Mouse (Mus musculus): ENCODE data around the gene Ppp2r5e. TPM values are rescaled to one million over a fixed set of nuclear protein-coding genes. Genes with fewer than 3 reads are reported as not detected.

The Ppp2r5e gene
- polyA plus RNA-seq, 1 experiment from 2014 or later, result 5.3 TPM

DNA sequence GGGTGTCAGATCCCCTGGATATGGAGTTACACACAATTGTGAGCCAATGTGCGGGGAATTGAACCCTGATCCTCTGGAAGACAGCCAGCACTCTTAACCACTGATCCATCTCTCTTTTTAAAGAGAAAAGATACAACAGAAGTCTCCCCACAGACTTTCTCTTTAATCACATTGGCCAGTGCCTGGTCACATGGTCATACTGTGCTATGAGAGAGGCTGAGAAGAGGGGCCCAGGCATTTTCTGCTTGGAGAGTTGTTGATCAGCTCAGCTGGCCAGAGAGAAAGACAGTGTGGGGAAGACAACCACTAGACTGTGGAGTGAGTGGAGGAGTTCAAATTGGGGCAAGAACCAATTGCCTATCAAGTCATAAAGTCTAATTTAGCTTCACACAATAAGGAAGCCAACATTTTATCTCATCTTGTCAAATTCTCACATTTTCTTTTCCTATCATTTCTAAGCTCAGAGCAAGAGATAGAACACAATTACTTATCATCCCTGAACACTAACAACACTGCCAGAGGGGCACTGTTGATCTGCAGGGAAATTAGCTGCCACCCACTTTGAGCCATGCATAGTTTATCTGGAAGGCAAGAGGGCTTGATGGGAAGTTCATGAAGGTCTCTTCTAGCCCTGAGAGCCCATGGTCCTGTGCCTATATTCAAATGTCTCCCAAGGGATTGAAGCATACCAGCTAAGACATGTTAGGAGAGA lies 166.2 kb downstream of the Ppp2r5e start:
- H3K9ac ChIP-seq, result no peak overlapping the region
- ATAC-seq (ENCODE audit: low read depth), result peak; percentile 65
- peak; percentile 10 for DNase-seq
- no peak overlapping the region for H3K27ac ChIP-seq
- H3K4me3 ChIP-seq (replicated peaks), result no peak overlapping the region
- no peaks in the 10 kb centered on the region for H3K36me3 ChIP-seq
- H3K27me3 ChIP-seq, result no peaks in the 10 kb centered on the region
- WGBS (ENCODE audit: insufficient replicate concordance), result 84% methylated on average over 1 of the region's 1 CpGs
- no peak overlapping the region for H3K4me2 ChIP-seq
- peaks cover 6% of the 10 kb centered on the region; the same call in 1 of the 2 replicates for H3K4me1 ChIP-seq (replicated peaks)
- H3K9me3 ChIP-seq (replicated peaks), result no peaks in the 10 kb centered on the region

DNA sequence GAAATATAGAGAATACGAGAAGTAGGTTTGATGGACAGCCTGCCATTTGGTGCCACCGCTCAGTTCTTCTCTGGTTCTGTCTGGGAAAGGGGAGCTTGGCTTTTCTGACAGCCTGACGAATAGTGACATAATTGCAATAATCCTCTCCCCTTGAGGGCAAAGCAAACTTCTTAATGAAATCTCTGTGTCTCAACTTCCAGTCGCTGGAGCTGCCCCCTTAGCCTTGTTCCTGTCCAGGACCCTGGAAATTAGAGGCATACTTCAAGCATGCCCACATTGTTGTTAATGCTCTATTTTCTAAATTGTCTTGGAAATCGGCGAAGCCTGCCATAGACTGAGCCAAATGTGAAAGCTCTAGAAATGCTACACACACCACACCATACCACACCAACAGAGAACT lies 167.3 kb downstream of the Ppp2r5e start:
- H3K4me3 ChIP-seq (replicated peaks), result no peak overlapping the region
- no peak overlapping the region for H3K27ac ChIP-seq
- H3K4me2 ChIP-seq, result no peak overlapping the region
- ATAC-seq (ENCODE audit: low read depth) (no peak), DNase-seq (no peak)
- H3K9me3 ChIP-seq (replicated peaks), result no peaks in the 10 kb centered on the region
- peaks cover 6% of the 10 kb centered on the region; the same call in 1 of the 2 replicates for H3K4me1 ChIP-seq (replicated peaks)
- H3K27me3 ChIP-seq, result no peaks in the 10 kb centered on the region
- no peaks in the 10 kb centered on the region for H3K36me3 ChIP-seq
- H3K9ac ChIP-seq, result no peak overlapping the region
- WGBS (ENCODE audit: insufficient replicate concordance), result 75% methylated on average over 6 of the region's 6 CpGs

DNA sequence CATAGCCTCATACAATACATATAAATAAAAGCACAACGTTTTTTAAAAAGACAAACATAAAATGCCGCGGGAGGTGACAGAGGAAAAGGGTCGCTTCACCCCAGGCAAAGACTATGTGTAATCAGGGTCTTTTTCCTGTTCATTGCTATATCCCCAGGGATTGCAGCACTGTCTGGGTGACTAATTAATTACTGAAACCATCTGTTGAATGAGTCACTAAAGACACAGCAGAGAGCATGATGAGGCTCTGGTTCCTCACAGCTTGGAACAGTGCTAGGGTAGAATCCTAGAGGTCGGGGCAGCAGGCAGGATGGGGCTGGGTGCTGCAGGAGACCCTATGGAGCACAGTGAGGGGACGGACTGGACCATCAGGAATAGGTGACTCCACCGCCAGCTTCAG lies 170.2 kb downstream of the Ppp2r5e start:
- H3K9ac ChIP-seq, result no peak overlapping the region
- no peaks in the 10 kb centered on the region for H3K9me3 ChIP-seq (replicated peaks)
- peaks cover 6% of the 10 kb centered on the region; the same call in 1 of the 2 replicates for H3K4me1 ChIP-seq (replicated peaks)
- 63% methylated on average over 7 of the region's 7 CpGs for WGBS (ENCODE audit: insufficient replicate concordance)
- no peaks in the 10 kb centered on the region for H3K27me3 ChIP-seq
- no peak overlapping the region for H3K27ac ChIP-seq
- no peak overlapping the region for H3K4me3 ChIP-seq (replicated peaks)
- no peak for ATAC-seq (ENCODE audit: low read depth)
- DNase-seq, result no peak
- H3K36me3 ChIP-seq, result no peaks in the 10 kb centered on the region
- no peak overlapping the region for H3K4me2 ChIP-seq

DNA sequence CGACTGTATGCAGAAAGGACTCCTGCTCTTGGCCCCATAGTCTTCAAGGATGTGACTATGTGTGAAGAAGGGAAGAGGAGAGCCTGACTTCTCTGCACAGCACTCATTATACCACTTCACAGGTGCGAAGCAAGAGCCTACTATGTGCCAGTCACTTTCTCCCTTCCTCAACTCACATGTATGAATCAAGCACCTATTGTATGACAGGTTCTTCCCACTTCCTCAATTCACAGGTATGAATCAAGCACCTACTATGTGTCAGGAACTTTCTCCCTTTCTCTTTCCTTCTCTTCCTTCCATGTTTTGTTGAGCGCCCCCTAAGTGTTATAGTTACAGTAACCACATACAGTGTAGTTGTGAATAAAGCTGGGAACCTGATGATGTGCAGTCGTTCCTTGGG lies 171.2 kb downstream of the Ppp2r5e start:
- Histone ChIP-seq H3K4me3 (replicated peaks) (no peak overlapping the region), H3K36me3 (no peaks in the 10 kb centered on the region), H3K27me3 (no peaks in the 10 kb centered on the region), H3K4me1 (replicated peaks) (0 out of 2 replicates have a peak, but pooled peaks cover 2% of the 10 kb centered on the region), H3K27ac (no peak overlapping the region), H3K9ac (no peak overlapping the region), H3K9me3 (replicated peaks) (no peaks in the 10 kb centered on the region), H3K4me2 (no peak overlapping the region)
- whole genome bisulfite sequencing (ENCODE audit: insufficient replicate concordance), result 65% methylated on average over 4 of the region's 4 CpGs
- DNase-seq (no peak), ATAC-seq (ENCODE audit: low read depth) (no peak)

DNA sequence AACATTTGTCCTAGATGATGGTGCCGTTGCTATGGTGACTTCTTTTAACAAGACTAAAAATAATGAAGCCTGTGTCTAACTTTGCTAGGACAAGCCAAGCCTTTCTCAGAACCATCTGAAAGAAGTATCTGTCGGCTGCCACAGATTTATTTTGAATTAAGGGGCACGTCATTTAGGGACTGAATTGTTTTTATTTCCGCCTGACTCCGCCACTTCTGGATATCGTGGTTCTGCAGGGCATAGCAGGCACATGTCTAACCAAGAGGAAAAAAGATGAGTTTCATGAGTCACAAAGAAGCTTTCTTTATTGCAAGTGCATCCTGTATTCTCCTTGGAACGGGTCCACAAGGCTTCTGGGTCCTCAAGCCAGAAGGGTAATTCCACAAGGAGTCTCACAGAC lies 171.7 kb downstream of the Ppp2r5e start:
- Histone ChIP-seq H3K4me3 (replicated peaks) (no peak overlapping the region), H3K4me1 (replicated peaks) (no peaks in the 10 kb centered on the region), H3K27me3 (no peaks in the 10 kb centered on the region), H3K27ac (no peak overlapping the region), H3K4me2 (no peak overlapping the region), H3K9ac (no peak overlapping the region), H3K9me3 (replicated peaks) (no peaks in the 10 kb centered on the region), H3K36me3 (no peaks in the 10 kb centered on the region)
- ATAC-seq (ENCODE audit: low read depth), result no peak
- WGBS (ENCODE audit: insufficient replicate concordance), result 65% methylated on average over 7 of the region's 7 CpGs
- DNase-seq, result no peak

DNA sequence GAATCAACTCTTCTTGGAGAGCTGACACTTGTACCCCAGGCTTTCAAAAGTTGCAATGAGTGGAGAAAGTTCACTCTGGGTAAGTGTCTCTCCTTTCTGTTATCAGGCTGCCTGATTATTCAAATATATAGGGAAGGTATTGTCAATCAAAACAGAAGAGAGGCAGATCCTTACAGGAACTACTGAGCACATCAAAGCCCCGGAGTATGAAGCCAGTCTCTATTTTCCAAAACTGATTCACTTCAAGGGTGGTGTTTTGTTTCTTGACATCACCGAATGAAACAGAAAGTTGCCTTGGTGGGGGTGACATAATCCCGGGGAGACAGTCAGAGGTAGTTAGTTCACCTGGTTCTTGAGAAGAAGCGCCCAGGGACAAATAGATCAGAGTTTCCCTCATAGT lies 179.4 kb downstream of the Ppp2r5e start, which contains the start of gene Gphb5:
Gphb5 (minus strand) TSS at position 101 of the 400 bp plus-strand sequence.
- H3K4me3 ChIP-seq (replicated peaks), result no peak within 1 kb of the TSS
- H3K4me2 ChIP-seq, result no peak within 1 kb of the TSS
- ATAC-seq (ENCODE audit: low read depth) (no peak), DNase-seq (no peak)
- no peak within 1 kb of the TSS for H3K9ac ChIP-seq
- no peaks in the 10 kb centered on the region for H3K27me3 ChIP-seq
- no peaks in the 10 kb centered on the region for H3K4me1 ChIP-seq (replicated peaks)
- 73% methylated on average over 4 of the region's 4 CpGs for WGBS (ENCODE audit: insufficient replicate concordance)
- H3K9me3 ChIP-seq (replicated peaks), result no peaks in the 10 kb centered on the region
- H3K27ac ChIP-seq, result no peak within 1 kb of the TSS
- no peaks in the 10 kb centered on the region for H3K36me3 ChIP-seq

DNA sequence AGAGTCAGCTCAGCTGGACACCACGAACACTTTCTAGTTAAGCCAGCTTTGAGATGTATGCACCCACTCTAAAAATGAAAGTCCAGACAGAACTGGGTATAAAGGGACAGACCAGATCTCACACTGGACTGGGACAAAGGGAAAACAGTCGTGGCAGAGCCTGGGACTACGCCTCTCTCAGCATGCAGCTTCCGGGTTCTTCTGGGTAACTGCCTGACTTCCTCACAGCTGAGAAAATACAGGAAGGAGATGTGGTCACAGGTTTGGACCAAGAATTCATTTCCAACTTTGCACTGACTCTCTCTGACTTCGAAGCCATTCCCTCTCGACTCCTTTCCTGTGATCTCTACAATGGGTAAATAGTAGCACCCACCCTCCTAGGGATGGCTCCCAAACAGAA lies 181.1 kb downstream of the Ppp2r5e start:
- Histone ChIP-seq H3K27ac (no peak overlapping the region), H3K4me1 (replicated peaks) (no peaks in the 10 kb centered on the region), H3K27me3 (no peaks in the 10 kb centered on the region), H3K9ac (no peak overlapping the region), H3K4me2 (no peak overlapping the region), H3K36me3 (no peaks in the 10 kb centered on the region), H3K4me3 (replicated peaks) (no peak overlapping the region), H3K9me3 (replicated peaks) (no peaks in the 10 kb centered on the region)
- 41% methylated on average over 6 of the region's 6 CpGs for WGBS (ENCODE audit: insufficient replicate concordance)
- ATAC-seq (ENCODE audit: low read depth) (no peak), DNase-seq (no peak)

DNA sequence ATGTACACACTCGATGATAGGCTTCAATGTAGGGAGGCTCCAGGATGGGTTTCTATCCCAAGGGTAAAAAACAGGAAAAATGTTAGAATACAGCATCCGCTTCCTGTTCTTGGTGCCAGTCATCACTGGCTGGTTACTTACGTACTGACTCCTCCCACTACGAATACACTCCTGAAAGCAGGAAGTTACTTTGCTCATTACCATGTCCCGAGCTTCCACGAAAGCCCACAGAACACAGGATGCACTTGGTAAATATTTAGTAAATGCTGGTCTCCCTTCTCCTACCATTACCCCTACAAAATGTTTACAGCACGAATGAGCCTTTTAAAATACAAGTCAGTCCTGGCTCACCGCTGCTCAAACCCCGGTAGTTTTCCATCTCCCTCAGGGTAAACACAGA lies 183.1 kb downstream of the Ppp2r5e start:
- Histone ChIP-seq H3K27me3 (no peaks in the 10 kb centered on the region), H3K4me3 (replicated peaks) (no peak overlapping the region)
- WGBS (ENCODE audit: insufficient replicate concordance), result 52% methylated on average over 9 of the region's 9 CpGs

More for the DNA sequence above, 183.1 kb downstream of the Ppp2r5e start:
- Histone ChIP-seq H3K36me3 (no peaks in the 10 kb centered on the region), H3K9me3 (replicated peaks) (no peaks in the 10 kb centered on the region), H3K4me2 (no peak overlapping the region), H3K4me1 (replicated peaks) (no peaks in the 10 kb centered on the region), H3K9ac (no peak overlapping the region), H3K27ac (no peak overlapping the region)
- DNase-seq (no peak), ATAC-seq (ENCODE audit: low read depth) (no peak)

Other genes starting within 250 kb of the Ppp2r5e start
- gene Gphb5, start 179.5 kb downstream of the Ppp2r5e start, polyA plus RNA-seq (2015; fragmentation: Nextera tagmentation; extraction: Ambion mirVana), result not detected in 2 replicates
- gene Wdr89, start 73.3 kb upstream of the Ppp2r5e start, polyA plus RNA-seq (2015; fragmentation: Nextera tagmentation; extraction: Ambion mirVana), result 7.9 and 8.3 TPM in 2 replicates
- gene Sgpp1, start 139.5 kb upstream of the Ppp2r5e start, polyA plus RNA-seq (2015; fragmentation: Nextera tagmentation; extraction: Ambion mirVana), result 11.1 and 15.2 TPM in 2 replicates
- 4.9 and 5.1 TPM in 2 replicates for gene Syne2, start 221.9 kb upstream of the Ppp2r5e start, polyA plus RNA-seq (2015; fragmentation: Nextera tagmentation; extraction: Ambion mirVana)

All from liver, embryonic 13.5 days (tissue).